Mouse (Mus musculus): Measurements from ENCODE around the gene Plcd4. TPM values are rescaled to one million over a fixed set of nuclear protein-coding genes. Genes with fewer than 3 reads are reported as not detected.
"Not testable (repeated sequence)": the region's sequence is repeated elsewhere in the genome, so short reads cannot be mapped to it uniquely, and the experiment has no call there.

Plcd4 gene
- total and polyA plus RNA-seq, 3 experiments = 0.15 to 0.77 TPM; not detected in 1

GRCm38 (mm10) chr1:74511306-74511705, 31.4 kb upstream of the Plcd4 start:
- H3K27ac ChIP-seq (ENCODE audit: control insufficient read depth, low read depth, low read length) = no peak overlapping the region
- no peak overlapping the region for H3K9ac ChIP-seq (ENCODE audit: control insufficient read depth, low read depth, low read length, poor library complexity, severe bottlenecking)
- H3K79me2 ChIP-seq (ENCODE audit: control insufficient read depth, insufficient read depth, low read length, poor library complexity) = peaks cover 63% of the 10 kb centered on the region
- H3K4me1 ChIP-seq (ENCODE audit: control insufficient read depth in 1 of 2, insufficient read depth in 2 of 2, low read length in 2 of 2) = peaks cover 5 to 17% of the 10 kb centered on the region in 2 experiments; a peak in 3 of 4 replicates
- DNase-seq (ENCODE audit: low read depth, low spot score) = no peak
- no peak for TF ChIP-seq CHD1 (IDR thresholded peaks at IDR 0.05; ENCODE audit: low read depth, low read length)
- TF ChIP-seq MYC (IDR thresholded peaks at IDR 0.05; ENCODE audit: low read depth, low read length) = no peak
- TF ChIP-seq CHD2 (IDR thresholded peaks at IDR 0.05; ENCODE audit: low read length) = no peak
- TF ChIP-seq UBTF (IDR thresholded peaks at IDR 0.05; ENCODE audit: borderline replicate concordance, insufficient read depth, low read depth, low read length) = no peak
- TF ChIP-seq POLR2A (IDR thresholded peaks at IDR 0.05; ENCODE audit: control insufficient read depth in 1 of 2, insufficient read depth in 1 of 2, low read depth in 1 of 2, low read length in 2 of 2, poor library complexity in 1 of 2) = no peak
- no peak for TF ChIP-seq SIN3A (IDR thresholded peaks at IDR 0.05; ENCODE audit: low read length)
- TF ChIP-seq RCOR1 (IDR thresholded peaks at IDR 0.05; ENCODE audit: low read depth, low read length) = no peak
- no peak for TF ChIP-seq ZKSCAN1 (IDR thresholded peaks at IDR 0.05; ENCODE audit: low read depth, low read length)
- TF ChIP-seq SMC3 (IDR thresholded peaks at IDR 0.05; ENCODE audit: low read depth, low read length) = no peak
- no peak for TF ChIP-seq E2F4 (IDR thresholded peaks at IDR 0.05; ENCODE audit: borderline replicate concordance, low read depth, low read length)
- no peak for TF ChIP-seq HCFC1 (IDR thresholded peaks at IDR 0.05; ENCODE audit: low read depth, low read length)
- no peak for TF ChIP-seq MAZ (IDR thresholded peaks at IDR 0.05; ENCODE audit: low read depth, low read length)
- TF ChIP-seq ETS1 (IDR thresholded peaks at IDR 0.05; ENCODE audit: low read depth, low read length) = no peak
- TF ChIP-seq MXI1 (IDR thresholded peaks at IDR 0.05; ENCODE audit: low read depth, low read length) = no peak
- TF ChIP-seq POLR2AphosphoS2 (IDR thresholded peaks at IDR 0.05; ENCODE audit: low read length) = no peak
- no peak for TF ChIP-seq BHLHE40 (IDR thresholded peaks at IDR 0.05; ENCODE audit: borderline replicate concordance, low read depth, low read length)
- no peak overlapping the region for H3K4me3 ChIP-seq (ENCODE audit: control insufficient read depth in 1 of 2, insufficient read depth in 1 of 2, low read depth in 2 of 2, low read length in 2 of 2)
- no peaks in the 10 kb centered on the region for H3K9me3 ChIP-seq (replicated peaks; ENCODE audit: insufficient read depth, low read length)
- peaks cover 12 to 51% of the 10 kb centered on the region in 2 experiments for H3K36me3 ChIP-seq (ENCODE audit: control insufficient read depth in 1 of 2, insufficient read depth in 2 of 2, low read length in 2 of 2)
- H3K27me3 ChIP-seq (ENCODE audit: control insufficient read depth in 1 of 2, insufficient read depth in 2 of 2, low read length in 2 of 2) = no peaks in the 10 kb centered on the region

- H3K9me3 ChIP-seq (replicated peaks; ENCODE audit: insufficient read depth, low read length); H3K9ac ChIP-seq (ENCODE audit: control insufficient read depth, low read depth, low read length, poor library complexity, severe bottlenecking); H3K27ac ChIP-seq (ENCODE audit: control insufficient read depth, low read depth, low read length); H3K27me3 ChIP-seq (ENCODE audit: control insufficient read depth in 1 of 2, insufficient read depth in 2 of 2, low read length in 2 of 2); DNase-seq (ENCODE audit: low read depth, low spot score); H3K4me3 ChIP-seq (ENCODE audit: control insufficient read depth in 1 of 2, insufficient read depth in 1 of 2, low read depth in 2 of 2, low read length in 2 of 2): not testable (repeated sequence)
- H3K36me3 ChIP-seq (ENCODE audit: control insufficient read depth in 1 of 2, insufficient read depth in 2 of 2, low read length in 2 of 2) = peaks cover 18 to 43% of the 10 kb centered on the region in 2 experiments
- peaks cover 47% of the 10 kb centered on the region for H3K79me2 ChIP-seq (ENCODE audit: control insufficient read depth, insufficient read depth, low read length, poor library complexity)
- peaks cover 5 to 14% of the 10 kb centered on the region in 2 experiments; a peak in 3 of 4 replicates for H3K4me1 ChIP-seq (ENCODE audit: control insufficient read depth in 1 of 2, insufficient read depth in 2 of 2, low read length in 2 of 2)
Measured at GRCm38 (mm10) chr1:74512999-74513398, 29.7 kb upstream of the Plcd4 start.

- Histone ChIP-seq H3K4me1 (ENCODE audit: control insufficient read depth in 1 of 2, insufficient read depth in 2 of 2, low read length in 2 of 2) (peaks cover 0 to 3% of the 10 kb centered on the region in 2 experiments; a peak in 2 of 4 replicates), H3K9ac (ENCODE audit: control insufficient read depth, low read depth, low read length, poor library complexity, severe bottlenecking) (no peak overlapping the region), H3K27ac (ENCODE audit: control insufficient read depth, low read depth, low read length) (no peak overlapping the region), H3K4me3 (ENCODE audit: control insufficient read depth in 1 of 2, insufficient read depth in 1 of 2, low read depth in 2 of 2, low read length in 2 of 2) (no peak overlapping the region), H3K9me3 (replicated peaks; ENCODE audit: insufficient read depth, low read length) (no peaks in the 10 kb centered on the region), H3K36me3 (ENCODE audit: control insufficient read depth in 1 of 2, insufficient read depth in 2 of 2, low read length in 2 of 2) (peaks cover 11 to 48% of the 10 kb centered on the region in 2 experiments), H3K79me2 (ENCODE audit: control insufficient read depth, insufficient read depth, low read length, poor library complexity) (peaks cover 8% of the 10 kb centered on the region), H3K27me3 (ENCODE audit: control insufficient read depth in 1 of 2, insufficient read depth in 2 of 2, low read length in 2 of 2) (no peaks in the 10 kb centered on the region)
- DNase-seq (ENCODE audit: low read depth, low spot score) = peak; percentile 49
- TF ChIP-seq EP300 (IDR thresholded peaks at IDR 0.05; ENCODE audit: low read depth in 1 of 2, low read length in 2 of 2) (peak in 1 of 2 experiments; percentile 59; a peak in 2 of 4 replicates), GATA1 (IDR thresholded peaks at IDR 0.05; ENCODE audit: low read depth, low read length) (peak; percentile 68; the same call in 1 of the 2 replicates), RCOR1 (IDR thresholded peaks at IDR 0.05; ENCODE audit: low read depth, low read length) (peak; percentile 60), SMC3 (IDR thresholded peaks at IDR 0.05; ENCODE audit: low read depth, low read length) (no peak), POLR2A (IDR thresholded peaks at IDR 0.05; ENCODE audit: control insufficient read depth in 1 of 2, insufficient read depth in 1 of 2, low read depth in 1 of 2, low read length in 2 of 2, poor library complexity in 1 of 2) (no peak)
Measured at GRCm38 (mm10) chr1:74519875-74520274, 22.8 kb upstream of the Plcd4 start.
